17 mouse cellular contexts compared by ENCODE assay signal in the genomic region with DNA sequence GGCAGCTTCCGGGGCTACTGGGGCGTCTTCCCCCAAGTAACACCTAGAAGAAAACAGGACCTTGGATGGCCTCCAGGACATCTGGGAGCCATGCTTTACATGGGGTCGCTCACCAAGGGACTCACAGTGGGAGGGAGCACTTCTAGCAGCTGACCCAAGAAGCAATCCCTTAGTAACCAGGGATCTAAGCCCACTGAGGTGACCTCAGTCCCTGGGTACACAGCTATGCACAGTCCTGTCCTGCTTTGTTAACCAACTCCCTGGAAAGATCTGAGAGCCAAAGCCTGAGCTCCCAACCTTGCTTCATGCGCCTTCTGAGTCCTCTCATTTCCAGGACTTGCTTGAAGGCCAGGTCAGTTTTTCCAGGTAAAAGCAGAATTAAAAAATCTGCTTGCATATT. TPM values are rescaled to one million over a fixed set of nuclear protein-coding genes. Genes with fewer than 3 reads are reported as not detected.
"Had no signal": no experiment of that assay in that cellular context is flagged by ENCODE, and none has a peak within 500 bp of the region (broad histone marks: within the 10 kb centered on the region; RNA-seq: fewer than 3 reads in every experiment).

No protein-coding gene starts in this region.

- ATAC-seq: intestine, embryonic 16.5 days; liver, postnatal 0 days; midbrain, embryonic 13.5 days had no signal

- H3K4me2 ChIP-seq: liver, embryonic 11.5 days; midbrain, embryonic 13.5 days; neural tube, embryonic 13.5 days had no signal

- H3K36me3 ChIP-seq: limb, embryonic 15.5 days; lung, embryonic 15.5 days; midbrain, embryonic 13.5 days; neural tube, embryonic 13.5 days had no signal

- H3K9me3 ChIP-seq: limb, embryonic 15.5 days; lung, embryonic 15.5 days; midbrain, embryonic 13.5 days; neural tube, embryonic 13.5 days had no signal

- DNase-seq: kidney, adult 18-20 months; kidney, postnatal 14 days; layer of hippocampus, adult 9-11 months; liver, postnatal 0 days; lung, postnatal 14 days; lung, postnatal 4 days; thymus, adult 18-20 months; thymus, postnatal 36 days had no signal

- H3K9ac ChIP-seq: limb, embryonic 15.5 days; liver, embryonic 14.5 days; liver, postnatal 0 days; lung, embryonic 15.5 days; midbrain, embryonic 13.5 days; neural tube, embryonic 13.5 days had no signal

- H3K27ac ChIP-seq: limb, embryonic 15.5 days; liver, embryonic 14.5 days; lung, embryonic 15.5 days; midbrain, embryonic 13.5 days; neural tube, embryonic 13.5 days had no signal

- H3K4me3 ChIP-seq: lung, embryonic 15.5 days; midbrain, embryonic 13.5 days; neural tube, embryonic 13.5 days had no signal

RNA-seq across cellular contexts. Expression of gene Osr1, which starts 2.1 kb away (rescaled TPM):
- total RNA-seq: megakaryocyte progenitor cell, adult 5-6 weeks; megakaryocyte-erythroid progenitor cell, adult 5-6 weeks had no signal
